Mouse (Mus musculus): ENCODE data around the gene Got1. TPM values are rescaled to one million over a fixed set of nuclear protein-coding genes. Genes with fewer than 3 reads are reported as not detected.

Got1 gene
- total RNA-seq, 4 experiments from 2014 or later = 346 to 399 (median 369) TPM

- no peak for DNase-seq (ENCODE audit: low spot score in 2 of 2)
Measured at GRCm38 (mm10) chr19:43487429-43487828, 37.0 kb downstream of the Got1 start.

- DNase-seq (ENCODE audit: low spot score in 2 of 2) = no peak
Measured at GRCm38 (mm10) chr19:43480512-43480911, 43.9 kb downstream of the Got1 start.

GRCm38 (mm10) chr19:43479431-43479830, 45.0 kb downstream of the Got1 start:
- no peak for DNase-seq (ENCODE audit: low spot score in 2 of 2)

GRCm38 (mm10) chr19:43478891-43479290, 45.5 kb downstream of the Got1 start:
- peak; percentile 59 to 78 for DNase-seq (ENCODE audit: low spot score in 2 of 2)

- no peak for DNase-seq (ENCODE audit: low spot score in 2 of 2)
Measured at GRCm38 (mm10) chr19:43477436-43477835, 47.0 kb downstream of the Got1 start.

- DNase-seq (ENCODE audit: low spot score in 2 of 2) = no peak
Measured at GRCm38 (mm10) chr19:43476063-43476462, 48.3 kb downstream of the Got1 start.

GRCm38 (mm10) chr19:43475642-43476041, 48.8 kb downstream of the Got1 start:
- DNase-seq (ENCODE audit: low spot score in 2 of 2) = no peak

- DNase-seq (ENCODE audit: low spot score in 2 of 2) = no peak
Measured at GRCm38 (mm10) chr19:43472781-43473180, 51.6 kb downstream of the Got1 start.

GRCm38 (mm10) chr19:43472331-43472730, 52.1 kb downstream of the Got1 start:
- no peak for DNase-seq (ENCODE audit: low spot score in 2 of 2)

GRCm38 (mm10) chr19:43469333-43469732, 55.1 kb downstream of the Got1 start:
- DNase-seq (ENCODE audit: low spot score in 2 of 2) = no peak

- DNase-seq (ENCODE audit: low spot score in 2 of 2) = peak; percentile 49 to 51
Measured at GRCm38 (mm10) chr19:43467927-43468685, 56.3 kb downstream of the Got1 start.

GRCm38 (mm10) chr19:43465601-43466255, 58.7 kb downstream of the Got1 start:
- DNase-seq (ENCODE audit: low spot score in 2 of 2) = no peak

- no peak for DNase-seq (ENCODE audit: low spot score in 2 of 2)
Measured at GRCm38 (mm10) chr19:43465076-43465475, 59.3 kb downstream of the Got1 start.

GRCm38 (mm10) chr19:43464294-43464687, 60.1 kb downstream of the Got1 start:
- DNase-seq (ENCODE audit: low spot score in 2 of 2) = no peak

GRCm38 (mm10) chr19:43463546-43464293, 60.7 kb downstream of the Got1 start:
- no peak for DNase-seq (ENCODE audit: low spot score in 2 of 2)

- no peak for DNase-seq (ENCODE audit: low spot score in 2 of 2)
Measured at GRCm38 (mm10) chr19:43462141-43462540, 62.3 kb downstream of the Got1 start.

- no peak for DNase-seq (ENCODE audit: low spot score in 2 of 2)
Measured at GRCm38 (mm10) chr19:43460481-43460880, 63.9 kb downstream of the Got1 start.

- no peak for DNase-seq (ENCODE audit: low spot score in 2 of 2)
Measured at GRCm38 (mm10) chr19:43459948-43460347, 64.5 kb downstream of the Got1 start.

- no peak for DNase-seq (ENCODE audit: low spot score in 2 of 2)
Measured at GRCm38 (mm10) chr19:43453025-43453424, 71.4 kb downstream of the Got1 start.

- peak; percentile 69 to 76 for DNase-seq (ENCODE audit: low spot score in 2 of 2)
Measured at GRCm38 (mm10) chr19:43452176-43452575, 72.2 kb downstream of the Got1 start.

- no peak for DNase-seq (ENCODE audit: low spot score in 2 of 2)
Measured at GRCm38 (mm10) chr19:43451563-43451962, 72.8 kb downstream of the Got1 start.

All from layer of hippocampus, adult 8-10 months (tissue).